ENCODE assay signal across 26 mouse cellular contexts in genomic region chr17:7265291-7265690, GRCm38 (mm10). TPM values are rescaled to one million over a fixed set of nuclear protein-coding genes. Genes with fewer than 3 reads are reported as not detected.
DNase-seq lines count a peak whose midpoint lies in the region; ATAC-seq and TF ChIP-seq lines count a peak whose summit lies in the region.
"Had no signal": no experiment of that assay in that cellular context is flagged by ENCODE, and none has a peak within 500 bp of the region (broad histone marks: within the 10 kb centered on the region; RNA-seq: fewer than 3 reads in every experiment).

No protein-coding gene starts in this region.

- 0 out of 2 replicates have a peak overlapping the region, but pooled peaks have one; percentile 34 for H3K27ac ChIP-seq in embryonic facial prominence, embryonic 15.5 days (replicated peaks)
- no peak overlapping the region for H3K27ac ChIP-seq in embryonic facial prominence, embryonic 10.5 days (replicated peaks)
- peak overlapping the region; percentile 61 to 94 for H3K27ac ChIP-seq in heart, embryonic 14.5 days (replicated peaks in 1 of 2; ENCODE audit: control insufficient read depth in 1 of 2, insufficient read depth in 1 of 2, low read depth in 2 of 2, low read length in 2 of 2)
- 0 out of 2 replicates have a peak overlapping the region, but pooled peaks have one; percentile 9 for H3K27ac ChIP-seq in layer of hippocampus, adult 2 months
- H3K27ac ChIP-seq: limb, embryonic 12.5 days; liver, embryonic 12.5 days had no signal

- no peaks in the 10 kb centered on the region for H3K9me3 ChIP-seq in embryonic facial prominence, embryonic 15.5 days (replicated peaks)
- no peaks in the 10 kb centered on the region for H3K9me3 ChIP-seq in embryonic facial prominence, embryonic 10.5 days
- no peaks in the 10 kb centered on the region for H3K9me3 ChIP-seq in heart, embryonic 14.5 days (ENCODE audit: control insufficient read depth, low read length)
- H3K9me3 ChIP-seq: limb, embryonic 12.5 days; liver, embryonic 12.5 days had no signal

- H3K4me3 ChIP-seq in embryonic facial prominence, embryonic 15.5 days (replicated peaks): no peak overlapping the region
- no peak overlapping the region for H3K4me3 ChIP-seq in embryonic facial prominence, embryonic 10.5 days
- no peak overlapping the region for H3K4me3 ChIP-seq in heart, embryonic 14.5 days (ENCODE audit: control insufficient read depth in 1 of 2, insufficient read depth in 1 of 2, low read depth in 1 of 2, low read length in 2 of 2)
- no peak overlapping the region for H3K4me3 ChIP-seq in layer of hippocampus, adult 2 months
- H3K4me3 ChIP-seq: limb, embryonic 12.5 days; liver, embryonic 12.5 days had no signal

- H3K4me1 ChIP-seq in embryonic facial prominence, embryonic 15.5 days: peaks cover 23% of the 10 kb centered on the region
- peaks cover 68% of the 10 kb centered on the region for H3K4me1 ChIP-seq in embryonic facial prominence, embryonic 10.5 days
- peaks cover 58 to 84% of the 10 kb centered on the region in 2 experiments for H3K4me1 ChIP-seq in heart, embryonic 14.5 days (ENCODE audit: control insufficient read depth in 2 of 2, insufficient read depth in 2 of 2, low read length in 2 of 2)

- no peak overlapping the region for H3K4me2 ChIP-seq in embryonic facial prominence, embryonic 15.5 days (replicated peaks)
- no peak overlapping the region for H3K4me2 ChIP-seq in heart, embryonic 14.5 days (ENCODE audit: low read length)
- H3K4me2 ChIP-seq: limb, embryonic 12.5 days; liver, embryonic 12.5 days had no signal

- H3K27me3 ChIP-seq in embryonic facial prominence, embryonic 15.5 days: no peaks in the 10 kb centered on the region
- H3K27me3 ChIP-seq in embryonic facial prominence, embryonic 10.5 days (replicated peaks; ENCODE audit: low read depth, poor library complexity, severe bottlenecking): no peaks in the 10 kb centered on the region
- H3K27me3 ChIP-seq in heart, embryonic 14.5 days (ENCODE audit: control insufficient read depth, insufficient read depth, low read length): no peaks in the 10 kb centered on the region
- H3K27me3 ChIP-seq: limb, embryonic 12.5 days; liver, embryonic 12.5 days; Patski had no signal

- 66% methylated on average over 4 of the region's 4 CpGs for WGBS in embryonic facial prominence, embryonic 15.5 days
- 84% methylated on average over 4 of the region's 4 CpGs for WGBS in embryonic facial prominence, embryonic 10.5 days
- WGBS in heart, embryonic 14.5 days: 40% methylated on average over 4 of the region's 4 CpGs

- TF ChIP-seq CTCF in layer of hippocampus, adult 2 months (conservative IDR thresholded peaks at IDR 0.05): no peak

- H3K36me3 ChIP-seq in embryonic facial prominence, embryonic 15.5 days: 0 out of 2 replicates have a peak, but pooled peaks cover 3% of the 10 kb centered on the region
- peaks cover 21% of the 10 kb centered on the region for H3K36me3 ChIP-seq in embryonic facial prominence, embryonic 10.5 days (replicated peaks)
- peaks cover 19% of the 10 kb centered on the region for H3K36me3 ChIP-seq in heart, embryonic 14.5 days (ENCODE audit: control insufficient read depth, insufficient read depth, low read length)
- H3K36me3 ChIP-seq: liver, embryonic 12.5 days had no signal

- ATAC-seq in embryonic facial prominence, embryonic 15.5 days (ENCODE audit: insufficient number of reproducible peaks, low FRiP score, low TSS enrichment, low read depth): no peak
- no peak for ATAC-seq in heart, embryonic 14.5 days (ENCODE audit: insufficient number of reproducible peaks, insufficient read depth, low FRiP score, low read depth)
- no peak for ATAC-seq in megakaryocyte progenitor cell, adult 5-6 weeks (replicated peaks; ENCODE audit: poor library complexity)
- ATAC-seq: inflammation-experienced regulatory T-cells, adult 6 months; liver, embryonic 12.5 days; Patski had no signal

- no peak for DNase-seq in embryonic facial prominence, embryonic 10.5 days (ENCODE audit: low spot score)
- no peak for DNase-seq in heart, adult 8-10 months (ENCODE audit: low spot score)
- no peak for DNase-seq in layer of hippocampus, adult 2 months (ENCODE audit: low spot score in 2 of 2)
- no peak for DNase-seq in layer of hippocampus, adult 9-10 months (ENCODE audit: low spot score)
- peak; percentile 23 for DNase-seq in Muller cell, postnatal 12 days (ENCODE audit: inconsistent ontology term)
- DNase-seq: adrenal gland, adult 8-10 months; cerebellum, adult 9-10 months; kidney, postnatal 4 days; lung, adult 2 months; right cerebral cortex, postnatal 25 days; thymus, postnatal 36 days had no signal

- no peak overlapping the region for H3K9ac ChIP-seq in embryonic facial prominence, embryonic 15.5 days
- peak overlapping the region; percentile 39; the same call in 1 of the 2 replicates for H3K9ac ChIP-seq in heart, embryonic 14.5 days (ENCODE audit: low read length)
- H3K9ac ChIP-seq: limb, embryonic 12.5 days; liver, embryonic 12.5 days had no signal

RNA-seq across cellular contexts. Expression of gene Tcp10a, which starts 59.2 kb away (rescaled TPM):
- not detected in 2 replicates for polyA plus RNA-seq in embryonic facial prominence, embryonic 15.5 days (2015; fragmentation: Nextera tagmentation; extraction: Ambion mirVana)
- not detected in 2 replicates for polyA plus RNA-seq in embryonic facial prominence, embryonic 10.5 days (2016; fragmentation: Nextera tagmentation; extraction: Ambion mirVana)
- 0.14 TPM in 1 of 2 replicates, not detected in the other for polyA plus RNA-seq in heart, embryonic 14.5 days (2014; fragmentation: Nextera tagmentation; extraction: Ambion mirVana)
- not detected for total RNA-seq in heart, adult 8-10 months (2022)
- under 1 TPM in 1 of 2 experiments, not detected in 1; 0.20 TPM for total RNA-seq in layer of hippocampus, adult 2 months (2021)
- total RNA-seq in megakaryocyte progenitor cell, adult 5-6 weeks (2015): not detected in 2 replicates
- not detected in 2 replicates for total RNA-seq in megakaryocyte progenitor cell, adult 5-6 weeks (2017)
- total RNA-seq: common myeloid progenitor, adult 5-6 weeks; gastrocnemius, adult 18-20 months; gastrocnemius, postnatal 4 days; hematopoietic stem cell, adult 5-6 weeks; megakaryocyte-erythroid progenitor cell, adult 5-6 weeks had no signal
- polyA plus RNA-seq: embryonic facial prominence, embryonic 11.5 days; inflammation-experienced regulatory T-cells, adult 6 months; kidney, embryonic 14.5 days; limb, embryonic 12.5 days; liver, embryonic 12.5 days; lung, adult 2 months; spleen, adult 2 months had no signal
